Mouse (Mus musculus): ENCODE data around the gene Klhl11. TPM values are rescaled to one million over a fixed set of nuclear protein-coding genes. Genes with fewer than 3 reads are reported as not detected.
A peak's percentile ranks its signal among the peaks of the same experiment; 100 is the strongest.

Klhl11 gene
- total and polyA plus RNA-seq, 3 experiments, result 3.1 to 8.0 (median 7.2) TPM

DNA sequence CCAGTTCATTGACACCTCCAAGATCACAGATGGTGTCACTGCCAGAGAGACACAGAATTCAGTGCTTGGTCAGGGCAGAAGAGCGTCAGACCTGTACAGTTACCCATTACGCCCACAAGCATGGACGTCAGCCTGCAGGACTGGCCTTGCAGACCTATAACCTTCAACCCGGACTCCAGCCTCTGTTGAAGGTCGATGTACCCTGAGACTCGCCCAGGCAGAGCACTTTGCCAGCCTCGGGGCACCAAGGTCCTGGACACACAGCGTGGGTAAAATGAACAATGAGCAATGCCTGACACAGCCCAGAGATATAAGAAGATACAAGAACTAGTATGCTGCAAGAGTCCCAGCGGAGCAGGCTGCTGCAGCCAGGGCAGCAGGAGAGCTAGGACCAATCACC is 42.5 kb upstream of the Klhl11 start:
- TF ChIP-seq CTCF (IDR thresholded peaks at IDR 0.05) (no peak), POLR2A (IDR thresholded peaks at IDR 0.05; ENCODE audit: insufficient read depth, low read depth, low read length) (no peak), EP300 (IDR thresholded peaks at IDR 0.05; ENCODE audit: insufficient read depth, low read depth, low read length) (no peak)
- Histone ChIP-seq H3K4me1 (ENCODE audit: control insufficient read depth, insufficient read depth, low read length) (no peaks in the 10 kb centered on the region), H3K27me3 (ENCODE audit: control insufficient read depth, insufficient read depth, low read length) (no peaks in the 10 kb centered on the region), H3K9ac (ENCODE audit: low read depth, low read length) (no peak overlapping the region), H3K36me3 (ENCODE audit: control insufficient read depth, insufficient read depth, low read length) (no peaks in the 10 kb centered on the region), H3K79me2 (replicated peaks; ENCODE audit: control insufficient read depth, insufficient read depth, low read length) (no peaks in the 10 kb centered on the region), H3K4me3 (no peak overlapping the region), H3K27ac (no peak overlapping the region)
- DNase-seq, result no peak
- intact Hi-C loops (cut with DNase I), result no loop called here
- WGBS, result 92% methylated on average over 9 of the region's 9 CpGs

DNA sequence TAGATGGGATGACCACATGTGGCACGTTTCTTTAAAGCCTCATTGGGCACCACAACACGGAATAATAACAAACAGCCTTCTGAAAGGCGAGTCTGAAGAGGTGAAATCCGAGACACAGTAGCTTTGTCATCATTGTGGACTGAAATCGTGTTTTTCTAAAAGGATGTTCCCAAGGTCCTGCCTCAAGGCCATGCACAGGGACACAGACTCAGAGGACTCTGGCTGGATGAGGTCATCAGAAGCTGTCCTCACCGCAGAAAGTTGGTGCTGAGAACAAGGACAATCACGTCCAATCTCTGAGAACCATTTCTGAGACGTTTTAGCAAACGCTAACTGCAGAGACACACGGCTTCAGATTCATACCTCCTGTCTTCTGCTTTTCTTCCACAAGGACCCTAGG is 41.2 kb upstream of the Klhl11 start:
- Histone ChIP-seq H3K4me1 (ENCODE audit: control insufficient read depth, insufficient read depth, low read length) (no peaks in the 10 kb centered on the region), H3K79me2 (replicated peaks; ENCODE audit: control insufficient read depth, insufficient read depth, low read length) (no peaks in the 10 kb centered on the region), H3K36me3 (ENCODE audit: control insufficient read depth, insufficient read depth, low read length) (no peaks in the 10 kb centered on the region), H3K9ac (ENCODE audit: low read depth, low read length) (no peak overlapping the region), H3K27me3 (ENCODE audit: control insufficient read depth, insufficient read depth, low read length) (no peaks in the 10 kb centered on the region), H3K4me3 (no peak overlapping the region), H3K27ac (no peak overlapping the region)
- intact Hi-C loops (cut with DNase I), result loop anchor here (5.0 kb wide), 1 partner anchor 44 kb away; no protein-coding TSS in a partner anchor
- 88% methylated on average over 10 of the region's 10 CpGs for WGBS
- no peak for TF ChIP-seq POLR2A (IDR thresholded peaks at IDR 0.05; ENCODE audit: insufficient read depth, low read depth, low read length)
- no peak for TF ChIP-seq CTCF (IDR thresholded peaks at IDR 0.05)
- no peak for TF ChIP-seq EP300 (IDR thresholded peaks at IDR 0.05; ENCODE audit: insufficient read depth, low read depth, low read length)
- DNase-seq, result no peak

DNA sequence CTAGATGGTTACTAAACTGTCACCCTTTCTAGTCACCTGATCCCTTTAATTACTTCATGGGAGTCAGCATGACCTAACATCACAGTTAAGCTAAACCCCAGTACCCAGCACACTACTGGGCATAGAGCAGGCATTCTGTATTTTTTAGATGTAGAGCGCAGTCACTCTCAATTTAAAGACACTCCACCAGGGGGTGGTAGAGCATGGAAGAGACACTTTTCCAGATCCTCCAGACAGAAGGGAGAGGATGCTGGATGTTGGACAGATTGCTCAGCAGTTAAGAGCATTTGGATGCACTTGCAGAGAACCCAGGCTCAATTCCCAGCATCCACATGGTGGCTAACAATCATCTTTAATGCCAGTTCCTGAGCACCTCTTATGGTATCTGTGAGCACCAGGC is 39.8 kb upstream of the Klhl11 start:
- Histone ChIP-seq H3K79me2 (replicated peaks; ENCODE audit: control insufficient read depth, insufficient read depth, low read length) (no peaks in the 10 kb centered on the region), H3K27me3 (ENCODE audit: control insufficient read depth, insufficient read depth, low read length) (no peaks in the 10 kb centered on the region), H3K9ac (ENCODE audit: low read depth, low read length) (no peak overlapping the region), H3K4me3 (no peak overlapping the region), H3K4me1 (ENCODE audit: control insufficient read depth, insufficient read depth, low read length) (no peaks in the 10 kb centered on the region), H3K36me3 (ENCODE audit: control insufficient read depth, insufficient read depth, low read length) (no peaks in the 10 kb centered on the region), H3K27ac (no peak overlapping the region)
- intact Hi-C loops (cut with DNase I), result loop anchor here (5.0 kb wide), 1 partner anchor 45 kb away; no protein-coding TSS in a partner anchor
- WGBS, result 89% methylated on average over 1 of the region's 1 CpGs
- no peak for DNase-seq
- peak; percentile 56 for TF ChIP-seq CTCF (IDR thresholded peaks at IDR 0.05)
- no peak for TF ChIP-seq POLR2A (IDR thresholded peaks at IDR 0.05; ENCODE audit: insufficient read depth, low read depth, low read length)
- TF ChIP-seq EP300 (IDR thresholded peaks at IDR 0.05; ENCODE audit: insufficient read depth, low read depth, low read length), result no peak

DNA sequence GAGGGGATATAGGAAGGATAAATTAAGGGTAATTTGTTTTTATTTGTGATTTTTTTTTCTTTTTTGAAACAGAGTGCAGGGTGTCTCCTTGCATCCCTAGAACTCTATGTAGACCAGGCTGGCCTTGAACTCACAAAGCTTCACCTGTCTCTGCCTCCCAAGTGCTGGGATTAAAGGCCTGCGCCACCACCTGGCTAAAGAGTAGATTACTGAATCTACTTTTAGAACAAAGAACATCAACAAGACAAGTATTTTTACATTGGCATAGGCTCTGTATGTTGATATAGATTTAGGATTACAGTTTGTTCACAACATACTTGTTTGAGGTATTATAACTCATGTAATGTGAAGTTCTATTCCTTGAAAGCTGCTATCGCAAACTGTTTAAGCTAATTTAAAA is 38.0 kb upstream of the Klhl11 start:
- intact Hi-C loops (cut with DNase I), result loop anchor here (5.0 kb wide), 1 partner anchor 47 kb away; no protein-coding TSS in a partner anchor
- no peak overlapping the region for H3K27ac ChIP-seq
- H3K4me1 ChIP-seq (ENCODE audit: control insufficient read depth, insufficient read depth, low read length), result no peaks in the 10 kb centered on the region
- TF ChIP-seq CTCF (IDR thresholded peaks at IDR 0.05) (peak; percentile 18; the same call in 1 of the 2 replicates), POLR2A (IDR thresholded peaks at IDR 0.05; ENCODE audit: insufficient read depth, low read depth, low read length) (no peak), EP300 (IDR thresholded peaks at IDR 0.05; ENCODE audit: insufficient read depth, low read depth, low read length) (no peak)
- no peaks in the 10 kb centered on the region for H3K79me2 ChIP-seq (replicated peaks; ENCODE audit: control insufficient read depth, insufficient read depth, low read length)
- 93% methylated on average over 2 of the region's 2 CpGs for WGBS
- no peaks in the 10 kb centered on the region for H3K27me3 ChIP-seq (ENCODE audit: control insufficient read depth, insufficient read depth, low read length)
- no peak for DNase-seq
- no peaks in the 10 kb centered on the region for H3K36me3 ChIP-seq (ENCODE audit: control insufficient read depth, insufficient read depth, low read length)
- no peak overlapping the region for H3K4me3 ChIP-seq
- H3K9ac ChIP-seq (ENCODE audit: low read depth, low read length), result no peak overlapping the region

DNA sequence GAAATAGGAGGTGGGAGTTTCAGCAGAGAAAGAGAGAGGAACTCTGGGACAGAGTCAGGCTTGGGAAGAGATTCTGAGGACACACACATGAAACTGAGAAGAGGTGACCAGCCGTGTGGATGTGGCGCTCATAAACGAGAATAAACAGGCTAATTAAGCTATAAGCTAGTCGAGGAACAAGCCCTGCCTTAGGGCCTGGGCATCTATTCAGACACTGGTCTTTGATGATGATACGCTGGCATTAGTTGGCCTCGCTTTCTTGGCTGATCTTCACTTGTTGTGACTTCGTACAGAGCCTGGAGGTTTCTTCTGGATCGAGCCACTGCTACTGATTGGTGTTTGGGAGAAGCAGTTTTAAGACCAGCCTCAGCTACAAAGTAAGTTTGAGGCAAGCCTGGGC is 33.5 kb upstream of the Klhl11 start:
- no peak overlapping the region for H3K27ac ChIP-seq
- no peak overlapping the region for H3K4me3 ChIP-seq
- intact Hi-C loops (cut with DNase I), result no loop called here
- H3K4me1 ChIP-seq (ENCODE audit: control insufficient read depth, insufficient read depth, low read length), result no peaks in the 10 kb centered on the region
- H3K9ac ChIP-seq (ENCODE audit: low read depth, low read length), result no peak overlapping the region
- 97% methylated on average over 8 of the region's 8 CpGs for WGBS
- no peaks in the 10 kb centered on the region for H3K36me3 ChIP-seq (ENCODE audit: control insufficient read depth, insufficient read depth, low read length)
- no peaks in the 10 kb centered on the region for H3K79me2 ChIP-seq (replicated peaks; ENCODE audit: control insufficient read depth, insufficient read depth, low read length)
- H3K27me3 ChIP-seq (ENCODE audit: control insufficient read depth, insufficient read depth, low read length), result no peaks in the 10 kb centered on the region
- no peak for DNase-seq
- TF ChIP-seq CTCF (IDR thresholded peaks at IDR 0.05), result no peak
- TF ChIP-seq POLR2A (IDR thresholded peaks at IDR 0.05; ENCODE audit: insufficient read depth, low read depth, low read length), result no peak
- TF ChIP-seq EP300 (IDR thresholded peaks at IDR 0.05; ENCODE audit: insufficient read depth, low read depth, low read length), result no peak

DNA sequence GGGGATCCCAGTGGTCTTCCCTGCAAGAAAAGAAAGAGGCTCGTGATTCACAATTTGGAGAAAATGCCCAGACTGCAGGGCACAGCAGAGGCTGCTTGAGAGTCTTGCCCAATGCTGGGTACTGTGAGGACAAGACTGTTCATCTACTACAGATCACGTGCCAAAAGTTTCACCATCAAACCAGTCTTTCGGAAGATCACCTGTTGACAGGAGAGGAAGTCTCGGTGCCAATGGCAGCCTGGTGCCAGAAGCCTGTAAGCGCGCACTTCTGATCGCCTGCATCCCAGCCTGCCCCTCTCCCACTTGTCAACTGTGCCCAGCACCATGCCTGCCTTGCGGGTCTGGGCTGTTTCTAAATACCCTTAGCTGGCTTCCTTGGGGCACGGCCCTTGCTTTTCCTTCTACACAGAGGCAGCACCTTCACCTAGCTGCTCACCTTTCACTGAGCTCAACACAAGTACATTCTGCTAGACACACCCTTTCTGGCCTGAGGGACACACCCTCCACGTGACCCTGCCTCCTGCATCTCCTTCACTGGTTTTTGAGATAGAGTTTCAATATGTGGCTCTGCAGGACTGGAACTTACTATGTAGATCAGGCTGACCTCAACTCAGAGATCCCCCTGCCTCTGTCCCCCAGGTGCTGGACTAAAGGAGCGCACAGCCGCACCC is 32.6 kb upstream of the Klhl11 start:
- 94% methylated on average over 12 of the region's 12 CpGs for WGBS
- Histone ChIP-seq H3K4me3 (no peak overlapping the region), H3K4me1 (ENCODE audit: control insufficient read depth, insufficient read depth, low read length) (no peaks in the 10 kb centered on the region), H3K36me3 (ENCODE audit: control insufficient read depth, insufficient read depth, low read length) (no peaks in the 10 kb centered on the region), H3K79me2 (replicated peaks; ENCODE audit: control insufficient read depth, insufficient read depth, low read length) (no peaks in the 10 kb centered on the region), H3K9ac (ENCODE audit: low read depth, low read length) (no peak overlapping the region), H3K27me3 (ENCODE audit: control insufficient read depth, insufficient read depth, low read length) (no peaks in the 10 kb centered on the region), H3K27ac (no peak overlapping the region)
- DNase-seq, result no peak
- intact Hi-C loops (cut with DNase I), result no loop called here
- no peak for TF ChIP-seq EP300 (IDR thresholded peaks at IDR 0.05; ENCODE audit: insufficient read depth, low read depth, low read length)
- no peak for TF ChIP-seq CTCF (IDR thresholded peaks at IDR 0.05)
- no peak for TF ChIP-seq POLR2A (IDR thresholded peaks at IDR 0.05; ENCODE audit: insufficient read depth, low read depth, low read length)
